Mouse (Mus musculus): ENCODE results near the gene Palm2. TPM values are rescaled to one million over a fixed set of nuclear protein-coding genes. Genes with fewer than 3 reads are reported as not detected.
A peak's percentile ranks its signal among the peaks of the same experiment; 100 is the strongest.
"Not testable (repeated sequence)": the region's sequence is repeated elsewhere in the genome, so short reads cannot be mapped to it uniquely, and the experiment has no call there.

The Palm2 gene
- 2.8 and 2.9 TPM in 2 replicates for polyA plus RNA-seq (2016; fragmentation: Nextera tagmentation; extraction: Ambion mirVana)

- H3K27me3 ChIP-seq, result peaks cover 44% of the 10 kb centered on the region
Observed at GRCm38 (mm10) chr4:57433941-57434704, at the start of gene Palm2. TSS of gene Palm2 (plus strand) at chr4:57434247.

GRCm38 (mm10) chr4:57384355-57384754 is 49.7 kb upstream of the Palm2 start:
- no peak overlapping the region for H3K27ac ChIP-seq
- 88% methylated on average over 2 of the region's 2 CpGs for whole genome bisulfite sequencing

More at GRCm38 (mm10) chr4:57433941-57434704, at the start of gene Palm2:
- Histone ChIP-seq H3K4me1 (peaks cover 17% of the 10 kb centered on the region), H3K4me2 (peak within 1 kb of the TSS; percentile 99), H3K27ac (peak within 1 kb of the TSS; percentile 25; the same call in 1 of the 2 replicates), H3K36me3 (replicated peaks) (no peaks in the 10 kb centered on the region), H3K9me3 (no peaks in the 10 kb centered on the region), H3K9ac (peak within 1 kb of the TSS; percentile 70), H3K4me3 (replicated peaks) (peak within 1 kb of the TSS; percentile 66)
- ATAC-seq (ENCODE audit: low FRiP score), result peak; percentile 92
- whole genome bisulfite sequencing, result under 1% methylated on average over 67 of the region's 67 CpGs

GRCm38 (mm10) chr4:57391103-57391502 is 42.9 kb upstream of the Palm2 start:
- no peak for ATAC-seq (ENCODE audit: low FRiP score)
- Histone ChIP-seq H3K4me3 (replicated peaks) (no peak overlapping the region), H3K36me3 (replicated peaks) (no peaks in the 10 kb centered on the region), H3K4me1 (no peaks in the 10 kb centered on the region), H3K27me3 (no peaks in the 10 kb centered on the region), H3K9me3 (no peaks in the 10 kb centered on the region), H3K4me2 (no peak overlapping the region), H3K9ac (no peak overlapping the region), H3K27ac (no peak overlapping the region)
- WGBS, result 65% methylated on average over 8 of the region's 8 CpGs

More at GRCm38 (mm10) chr4:57384355-57384754, 49.7 kb upstream of the Palm2 start:
- Histone ChIP-seq H3K36me3 (replicated peaks) (no peaks in the 10 kb centered on the region), H3K4me3 (replicated peaks) (no peak overlapping the region), H3K4me2 (no peak overlapping the region), H3K27me3 (no peaks in the 10 kb centered on the region), H3K9me3 (no peaks in the 10 kb centered on the region), H3K9ac (no peak overlapping the region), H3K4me1 (peaks cover 5% of the 10 kb centered on the region; the same call in 1 of the 2 replicates)
- ATAC-seq (ENCODE audit: low FRiP score), result no peak

GRCm38 (mm10) chr4:57396414-57396813 is 37.6 kb upstream of the Palm2 start:
- no peaks in the 10 kb centered on the region for H3K9me3 ChIP-seq
- no peaks in the 10 kb centered on the region for H3K27me3 ChIP-seq
- no peak overlapping the region for H3K9ac ChIP-seq
- ATAC-seq (ENCODE audit: low FRiP score), result no peak
- WGBS, result 87% methylated on average over 9 of the region's 9 CpGs
- no peaks in the 10 kb centered on the region for H3K4me1 ChIP-seq
- H3K27ac ChIP-seq, result no peak overlapping the region
- H3K4me3 ChIP-seq (replicated peaks), result no peak overlapping the region
- no peak overlapping the region for H3K4me2 ChIP-seq
- H3K36me3 ChIP-seq (replicated peaks), result no peaks in the 10 kb centered on the region

GRCm38 (mm10) chr4:57412385-57412784 is 21.7 kb upstream of the Palm2 start:
- H3K9me3 ChIP-seq; ATAC-seq (ENCODE audit: low FRiP score): not testable (repeated sequence)

GRCm38 (mm10) chr4:57413016-57413415 is 21.0 kb upstream of the Palm2 start:
- no peaks in the 10 kb centered on the region for H3K36me3 ChIP-seq (replicated peaks)
- H3K4me1 ChIP-seq, result no peaks in the 10 kb centered on the region
- no peak for ATAC-seq (ENCODE audit: low FRiP score)
- WGBS, result 50% methylated on average over 7 of the region's 7 CpGs
- no peak overlapping the region for H3K4me3 ChIP-seq (replicated peaks)
- no peak overlapping the region for H3K9ac ChIP-seq
- H3K9me3 ChIP-seq, result no peaks in the 10 kb centered on the region
- no peak overlapping the region for H3K27ac ChIP-seq
- no peak overlapping the region for H3K4me2 ChIP-seq
- H3K27me3 ChIP-seq, result no peaks in the 10 kb centered on the region

More at GRCm38 (mm10) chr4:57412385-57412784, 21.7 kb upstream of the Palm2 start:
- not testable (repeated sequence) for H3K4me2 ChIP-seq; H3K27ac ChIP-seq; H3K4me3 ChIP-seq (replicated peaks); H3K9ac ChIP-seq; H3K4me1 ChIP-seq; H3K36me3 ChIP-seq (replicated peaks); H3K27me3 ChIP-seq
- 53% methylated on average over 6 of the region's 6 CpGs for WGBS

- not testable (repeated sequence) for H3K4me3 ChIP-seq (replicated peaks); H3K4me1 ChIP-seq; ATAC-seq (ENCODE audit: low FRiP score); H3K4me2 ChIP-seq; H3K27me3 ChIP-seq; H3K9ac ChIP-seq; H3K27ac ChIP-seq; H3K9me3 ChIP-seq; H3K36me3 ChIP-seq (replicated peaks)
- WGBS, result 93% methylated on average over 11 of the region's 11 CpGs
Observed at GRCm38 (mm10) chr4:57413670-57414069, 20.4 kb upstream of the Palm2 start.

GRCm38 (mm10) chr4:57424011-57424410 is 10.0 kb upstream of the Palm2 start:
- Histone ChIP-seq H3K27me3 (no peaks in the 10 kb centered on the region), H3K27ac (no peak overlapping the region), H3K4me1 (no peaks in the 10 kb centered on the region; the same call in 1 of the 2 replicates), H3K9ac (no peak overlapping the region), H3K36me3 (replicated peaks) (no peaks in the 10 kb centered on the region), H3K4me2 (no peak overlapping the region), H3K9me3 (no peaks in the 10 kb centered on the region), H3K4me3 (replicated peaks) (no peak overlapping the region)
- 87% methylated on average over 7 of the region's 7 CpGs for WGBS
- ATAC-seq (ENCODE audit: low FRiP score), result no peak

- ATAC-seq (ENCODE audit: low FRiP score), result no peak
- WGBS, result 80% methylated on average over 8 of the region's 8 CpGs
- Histone ChIP-seq H3K4me1 (peaks cover 2% of the 10 kb centered on the region), H3K27ac (no peak overlapping the region), H3K9ac (no peak overlapping the region), H3K9me3 (no peaks in the 10 kb centered on the region), H3K4me3 (replicated peaks) (no peak overlapping the region), H3K27me3 (peaks cover 24% of the 10 kb centered on the region), H3K36me3 (replicated peaks) (no peaks in the 10 kb centered on the region), H3K4me2 (no peak overlapping the region)
Observed at GRCm38 (mm10) chr4:57428317-57428716, 5.7 kb upstream of the Palm2 start.

- no peak overlapping the region for H3K27ac ChIP-seq
- H3K27me3 ChIP-seq, result peaks cover 44% of the 10 kb centered on the region
- peak overlapping the region; percentile 66 for H3K4me3 ChIP-seq (replicated peaks)
- H3K9me3 ChIP-seq, result no peaks in the 10 kb centered on the region
- H3K4me1 ChIP-seq, result peaks cover 17% of the 10 kb centered on the region
- H3K4me2 ChIP-seq, result peak overlapping the region; percentile 99
- peak overlapping the region; percentile 70 for H3K9ac ChIP-seq
- 0 out of 2 replicates have a peak, but pooled peaks have one; percentile 4 for ATAC-seq (ENCODE audit: low FRiP score)
- WGBS, result 18% methylated on average over 19 of the region's 19 CpGs
- no peaks in the 10 kb centered on the region for H3K36me3 ChIP-seq (replicated peaks)
Observed at GRCm38 (mm10) chr4:57434705-57435360, 786 bp downstream of the Palm2 start.

- Histone ChIP-seq H3K9ac (no peak overlapping the region), H3K36me3 (replicated peaks) (no peaks in the 10 kb centered on the region), H3K4me1 (peaks cover 17% of the 10 kb centered on the region), H3K4me3 (replicated peaks) (no peak overlapping the region), H3K27ac (no peak overlapping the region), H3K27me3 (peaks cover 37% of the 10 kb centered on the region), H3K4me2 (no peak overlapping the region), H3K9me3 (no peaks in the 10 kb centered on the region)
- ATAC-seq (ENCODE audit: low FRiP score), result no peak
- WGBS, result 45% methylated on average over 4 of the region's 4 CpGs
Observed at GRCm38 (mm10) chr4:57436286-57436685, 2.2 kb downstream of the Palm2 start.

- Histone ChIP-seq H3K27me3 (no peaks in the 10 kb centered on the region), H3K27ac (no peak overlapping the region), H3K9ac (no peak overlapping the region), H3K36me3 (replicated peaks) (no peaks in the 10 kb centered on the region), H3K4me3 (replicated peaks) (no peak overlapping the region), H3K9me3 (no peaks in the 10 kb centered on the region), H3K4me1 (no peaks in the 10 kb centered on the region), H3K4me2 (no peak overlapping the region)
- no peak for ATAC-seq (ENCODE audit: low FRiP score)
- WGBS, result 80% methylated on average over 2 of the region's 2 CpGs
Observed at GRCm38 (mm10) chr4:57446082-57446481, 12.0 kb downstream of the Palm2 start.

Data from forebrain, embryonic 12.5 days (tissue).